Mouse (Mus musculus) heart, adult 2 months (tissue): ENCODE data around the gene Tbc1d32. TPM values are rescaled to one million over a fixed set of nuclear protein-coding genes. Genes with fewer than 3 reads are reported as not detected.
"Not testable (repeated sequence)": the region's sequence is repeated elsewhere in the genome, so short reads cannot be mapped to it uniquely, and the experiment has no call there.

ENCODE experiments used
- DNase-seq, 2 experiments: peaks; one replicate each; pipeline ENCODE4 v3.0.0; 2021
- H3K27ac ChIP-seq: fragments of 200-600 bp; 2 replicates; pipeline ENCODE4 v1.8.1; 2022
- H3K27me3 ChIP-seq: fragments of 200-500 bp; 2 replicates; pipeline ENCODE4 v1.6.1; 2012; ENCODE audit warnings: mild to moderate bottlenecking, low read length, inconsistent platforms, mixed read lengths; ENCODE audit not compliant: control insufficient read depth, insufficient read depth
- H3K36me3 ChIP-seq: fragments of 200-500 bp; 2 replicates; pipeline ENCODE4 v1.6.1; 2012; ENCODE audit warnings: low read length, inconsistent platforms; ENCODE audit not compliant: control insufficient read depth, insufficient read depth
- H3K4me1 ChIP-seq: fragments of 200-500 bp; 2 replicates; pipeline ENCODE4 v1.6.1; 2011; ENCODE audit warnings: low read length; ENCODE audit not compliant: control insufficient read depth, insufficient read depth
- H3K4me3 ChIP-seq: fragments of 200-600 bp; 2 replicates; pipeline ENCODE4 v1.8.1; 2022
- H3K79me2 ChIP-seq: fragments of 200-500 bp; replicated peaks from 2 replicates; pipeline ENCODE4 v1.6.1; 2012; ENCODE audit warnings: mild to moderate bottlenecking, inconsistent platforms, low read length, moderate library complexity, mixed read lengths; ENCODE audit not compliant: control insufficient read depth, insufficient read depth
- H3K9ac ChIP-seq: fragments of 200-500 bp; 2 replicates; pipeline ENCODE4 v1.6.1; 2012; ENCODE audit warnings: low read depth, mild to moderate bottlenecking, control low read depth, inconsistent platforms, low read length, mixed read lengths
- CTCF ChIP-seq: fragments of 200-600 bp; IDR thresholded peaks from 2 replicates; pipeline ENCODE4 v1.8.1; 2022; ENCODE audit warnings: antibody characterized with exemption, mild to moderate bottlenecking, moderate library complexity
- EP300 ChIP-seq: fragments of 200-500 bp; IDR thresholded peaks from 2 replicates; pipeline ENCODE4 v1.6.1; 2011; ENCODE audit warnings: low read depth, low read length, control low read depth; ENCODE audit not compliant: insufficient read depth
- POLR2A ChIP-seq: fragments of 200-500 bp; IDR thresholded peaks from 2 replicates; pipeline ENCODE4 v1.6.1; 2011; ENCODE audit warnings: mild to moderate bottlenecking, low read depth, low read length, control low read depth; ENCODE audit not compliant: insufficient read depth
- WGBS: fragments of 180-500 bp; shearing (Covaris S2); methylation state at CpG from one replicate; pipeline ENCODE4 v1.1.7; 2018; 5-methylcytosine and 5-hydroxymethylcytosine counted together
- intact Hi-C: fragments of 180-260 bp; cut with DNase I; formaldehyde crosslinking; loops from one replicate; pipeline ENCODE4 v1.15.1; 2025
- polyA plus RNA-seq: library from polyadenylated mRNA; depleted of rRNA; stranded (reverse); fragments of >200 nt; gene quantifications from 2 replicates; pipeline ENCODE4 v1.2.3, GENCODE M21; 2012
- total RNA-seq, 2 experiments: library from RNA; stranded (reverse); gene quantifications; 2 replicates each; pipeline ENCODE4 v1.2.3; 2021

Tbc1d32 gene
- total and polyA plus RNA-seq, 3 experiments, result 0.92 to 4.0 (median 3.7) TPM

DNA sequence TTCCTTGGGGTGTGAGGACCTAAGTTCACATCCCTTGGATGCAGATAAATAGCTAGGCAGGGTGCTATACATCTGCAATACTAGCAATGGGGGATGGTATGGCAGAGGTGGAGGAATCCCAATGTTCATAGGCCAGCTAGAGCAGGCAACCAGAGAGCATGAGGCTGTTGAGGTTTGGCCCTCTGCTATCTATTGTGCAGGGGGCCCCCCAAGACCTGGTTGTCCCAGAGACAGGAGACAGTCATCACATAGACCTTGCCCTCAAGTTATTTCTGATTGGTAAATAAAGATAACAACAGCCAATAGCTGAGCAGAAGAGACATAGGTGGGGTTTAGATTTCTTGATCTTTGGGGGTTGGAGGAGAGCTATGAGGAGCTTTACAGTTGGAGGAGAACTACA is 28.6 kb downstream of the Tbc1d32 start:
- TF ChIP-seq EP300 (no peak), POLR2A (no peak), CTCF (no peak)
- intact Hi-C loops, result no loop called here

DNA sequence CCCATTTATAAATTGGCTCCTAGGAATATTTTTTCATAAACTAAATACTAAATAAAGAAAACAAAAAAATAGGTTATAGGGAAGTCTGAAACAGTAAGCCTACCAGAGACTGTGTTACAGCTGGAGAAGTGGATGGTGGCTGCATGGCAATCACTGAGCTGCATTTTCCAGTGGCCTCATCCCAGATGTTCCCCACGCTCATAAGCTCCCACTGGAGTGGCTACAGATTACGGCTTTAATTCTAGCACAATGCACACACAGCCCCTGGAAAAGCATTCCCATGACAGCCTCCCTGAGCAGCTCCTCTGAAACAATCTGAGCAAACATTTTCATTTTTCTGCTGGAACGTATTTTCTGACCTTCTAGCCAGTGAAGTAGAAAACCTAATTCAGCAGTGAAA is 29.8 kb downstream of the Tbc1d32 start:
- Histone ChIP-seq H3K36me3 (no peaks in the 10 kb centered on the region), H3K4me3 (no peak overlapping the region), H3K79me2 (no peaks in the 10 kb centered on the region), H3K4me1 (no peaks in the 10 kb centered on the region), H3K27ac (no peak overlapping the region), H3K9ac (no peak overlapping the region), H3K27me3 (no peaks in the 10 kb centered on the region)
- intact Hi-C loops, result no loop called here
- no peak for DNase-seq
- 84% methylated on average over 3 of the region's 3 CpGs for WGBS
- no peak for TF ChIP-seq POLR2A
- no peak for TF ChIP-seq EP300

More for the DNA sequence above, 28.6 kb downstream of the Tbc1d32 start:
- Histone ChIP-seq H3K9ac (no peak overlapping the region), H3K4me1 (no peaks in the 10 kb centered on the region), H3K4me3 (no peak overlapping the region), H3K27me3 (no peaks in the 10 kb centered on the region), H3K79me2 (no peaks in the 10 kb centered on the region), H3K36me3 (no peaks in the 10 kb centered on the region), H3K27ac (no peak overlapping the region)
- DNase-seq, result no peak

DNA sequence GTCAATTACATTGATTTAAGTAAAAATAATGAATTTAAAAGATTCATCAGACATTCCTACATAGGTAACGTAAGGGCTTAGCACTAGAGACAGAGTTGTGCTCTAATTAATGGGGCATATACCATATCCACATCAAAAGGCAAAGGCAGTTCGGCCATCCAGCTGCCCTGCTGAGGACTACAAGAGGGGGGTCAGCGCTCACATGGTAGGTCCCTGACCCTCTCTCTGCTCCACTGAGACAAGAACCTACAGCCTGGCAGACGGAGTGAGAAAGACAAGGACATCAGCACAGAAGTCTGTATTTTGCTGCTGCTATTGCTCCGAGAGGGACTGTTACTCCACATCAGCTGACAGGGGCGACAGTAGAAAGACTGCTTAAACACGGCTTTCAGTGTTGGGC is 34.2 kb downstream of the Tbc1d32 start:
- no peaks in the 10 kb centered on the region for H3K36me3 ChIP-seq

DNA sequence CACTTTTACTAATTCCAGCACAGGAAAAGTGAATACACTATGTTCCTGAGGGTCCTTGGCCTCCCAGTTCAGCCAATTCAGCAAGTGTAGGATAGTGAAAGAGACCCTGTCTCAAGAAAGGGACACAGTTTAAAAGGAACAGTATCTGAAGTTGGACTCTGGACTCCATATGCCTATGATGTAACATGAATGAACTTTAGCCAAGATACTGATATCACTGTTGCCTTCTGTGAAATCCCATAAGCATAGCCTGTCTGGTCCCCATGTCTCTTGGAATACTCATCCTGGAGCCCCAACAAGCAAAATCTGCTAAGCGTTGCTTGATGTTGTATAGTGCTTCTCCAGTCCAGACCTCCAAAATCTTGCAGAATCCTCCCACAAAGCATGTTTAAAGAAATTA is 46.8 kb downstream of the Tbc1d32 start:
- Histone ChIP-seq H3K79me2 (no peaks in the 10 kb centered on the region), H3K9ac (no peak overlapping the region), H3K27me3 (no peaks in the 10 kb centered on the region), H3K27ac (no peak overlapping the region), H3K4me3 (no peak overlapping the region), H3K4me1 (no peaks in the 10 kb centered on the region), H3K36me3 (no peaks in the 10 kb centered on the region)
- WGBS, result 78% methylated on average over 1 of the region's 1 CpGs
- TF ChIP-seq POLR2A, result no peak
- TF ChIP-seq CTCF, result no peak
- TF ChIP-seq EP300, result no peak
- no peak for DNase-seq
- intact Hi-C loops, result no loop called here

More for the DNA sequence above, 34.2 kb downstream of the Tbc1d32 start:
- H3K79me2 ChIP-seq, result no peaks in the 10 kb centered on the region
- H3K9ac ChIP-seq, result no peak overlapping the region
- no peak overlapping the region for H3K27ac ChIP-seq
- no peak for DNase-seq
- H3K4me3 ChIP-seq, result no peak overlapping the region
- no peaks in the 10 kb centered on the region for H3K4me1 ChIP-seq
- no peaks in the 10 kb centered on the region for H3K27me3 ChIP-seq
- TF ChIP-seq CTCF, result no peak
- no peak for TF ChIP-seq EP300
- no peak for TF ChIP-seq POLR2A
- 88% methylated on average over 7 of the region's 7 CpGs for WGBS
- intact Hi-C loops, result no loop called here

DNA sequence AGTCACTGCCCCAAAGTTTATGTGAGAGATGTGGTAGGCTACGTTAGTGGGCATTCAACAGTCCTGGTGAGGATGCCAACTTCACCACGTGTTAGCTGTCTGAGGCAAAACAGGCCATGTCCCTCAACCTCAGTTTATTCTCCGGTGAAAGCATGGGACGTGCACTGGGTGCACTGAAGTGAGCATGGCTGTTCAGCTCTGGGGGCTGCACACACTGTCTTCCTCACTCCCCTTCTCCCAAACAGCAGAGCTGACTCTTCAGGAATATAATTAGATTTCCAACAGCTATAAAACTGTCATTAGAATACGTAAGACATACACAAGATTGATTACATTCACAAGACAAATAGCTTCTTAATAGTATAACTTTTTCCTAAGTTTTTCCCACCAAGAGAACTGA is 55.3 kb downstream of the Tbc1d32 start:
- intact Hi-C loops, result no loop called here
- no peak for DNase-seq
- Histone ChIP-seq H3K4me3 (no peak overlapping the region), H3K79me2 (no peaks in the 10 kb centered on the region), H3K4me1 (no peaks in the 10 kb centered on the region), H3K27ac (no peak overlapping the region), H3K27me3 (no peaks in the 10 kb centered on the region), H3K36me3 (no peaks in the 10 kb centered on the region; the same call in 1 of the 2 replicates), H3K9ac (no peak overlapping the region)
- WGBS, result 89% methylated on average over 5 of the region's 5 CpGs
- TF ChIP-seq CTCF (no peak), EP300 (no peak), POLR2A (no peak)

DNA sequence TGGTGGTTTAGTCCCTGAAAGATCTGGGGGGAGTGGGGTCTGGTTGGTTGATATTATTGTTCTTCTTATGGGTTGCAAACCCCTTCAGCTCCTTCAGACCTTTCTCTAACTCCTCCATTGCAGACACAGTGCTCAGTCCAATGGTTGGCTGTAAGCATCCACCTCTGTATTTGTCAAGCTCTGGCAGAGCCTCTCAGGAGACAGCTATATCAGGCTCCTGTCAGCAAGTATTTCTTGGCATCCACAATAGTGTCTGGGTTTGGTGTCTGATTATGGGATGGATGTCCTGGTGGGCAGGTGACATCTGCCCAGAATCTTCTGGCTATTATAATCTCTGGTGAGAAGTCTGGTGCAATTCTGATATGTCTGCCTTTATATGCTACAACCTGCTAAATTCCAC is 60.8 kb downstream of the Tbc1d32 start:
- DNase-seq, H3K4me3 ChIP-seq, H3K27ac ChIP-seq, H3K9ac ChIP-seq, H3K27me3 ChIP-seq, H3K79me2 ChIP-seq, intact Hi-C loops, H3K4me1 ChIP-seq, H3K36me3 ChIP-seq: not testable (repeated sequence)

DNA sequence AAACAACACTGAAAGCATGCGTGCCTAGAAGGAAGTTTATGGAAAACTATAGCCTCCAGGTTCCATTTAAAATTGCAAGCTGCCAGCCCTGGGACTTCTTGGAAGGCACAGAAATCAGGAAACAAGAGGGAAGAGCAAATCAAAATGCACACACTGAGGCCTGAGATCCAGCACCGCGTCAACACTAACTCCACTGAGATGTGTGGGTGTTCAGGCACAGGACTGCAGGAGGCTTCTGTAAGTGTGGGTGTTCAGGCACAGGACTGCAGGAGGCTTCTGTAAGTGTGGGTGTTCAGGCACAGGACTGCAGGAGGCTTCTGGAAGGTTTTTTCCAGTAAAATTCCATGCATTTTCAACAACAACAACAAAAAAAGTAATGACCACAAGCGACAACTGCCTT is 62.7 kb downstream of the Tbc1d32 start:
- no peak overlapping the region for H3K4me3 ChIP-seq
- no peaks in the 10 kb centered on the region; the same call in 1 of the 2 replicates for H3K36me3 ChIP-seq
- H3K27me3 ChIP-seq, result no peaks in the 10 kb centered on the region
- no peaks in the 10 kb centered on the region for H3K4me1 ChIP-seq
- H3K27ac ChIP-seq, result no peak overlapping the region
- H3K79me2 ChIP-seq, result no peaks in the 10 kb centered on the region
- no peak overlapping the region for H3K9ac ChIP-seq
- WGBS, result 84% methylated on average over 4 of the region's 4 CpGs
- intact Hi-C loops, result no loop called here
- TF ChIP-seq CTCF (no peak), POLR2A (no peak), EP300 (no peak)
- DNase-seq, result no peak
